Mouse (Mus musculus) fat pad, adult 2 months (tissue): ENCODE results near the gene Galnt14.

Experiments
- DNase-seq: peaks from one replicate; pipeline ENCODE4 v3.0.0-alpha.2; 2011; ENCODE audit warnings: low read depth, low spot score; ENCODE audit errors: extremely low read depth

Galnt14 gene

GRCm38 (mm10) chr17:73514258-73514657 lies 196.0 kb downstream of the Galnt14 start:
- no peak for DNase-seq

GRCm38 (mm10) chr17:73512844-73513243 lies 197.4 kb downstream of the Galnt14 start:
- no peak for DNase-seq

GRCm38 (mm10) chr17:73507804-73508535 lies 202.3 kb downstream of the Galnt14 start:
- no peak for DNase-seq

GRCm38 (mm10) chr17:73504111-73504510 lies 206.1 kb downstream of the Galnt14 start:
- DNase-seq, result no peak

- no peak for DNase-seq
Measured at GRCm38 (mm10) chr17:73502613-73503012, 207.6 kb downstream of the Galnt14 start.

- DNase-seq, result no peak
Measured at GRCm38 (mm10) chr17:73489519-73489918, 220.7 kb downstream of the Galnt14 start.

GRCm38 (mm10) chr17:73487792-73488191 lies 222.5 kb downstream of the Galnt14 start:
- DNase-seq, result no peak

GRCm38 (mm10) chr17:73487380-73487779 lies 222.9 kb downstream of the Galnt14 start:
- no peak for DNase-seq

- peak; percentile 5 for DNase-seq
Measured at GRCm38 (mm10) chr17:73477096-73478076, 232.9 kb downstream of the Galnt14 start.

- no peak for DNase-seq
Measured at GRCm38 (mm10) chr17:73474371-73474770, 235.9 kb downstream of the Galnt14 start.

GRCm38 (mm10) chr17:73473012-73473411 lies 237.2 kb downstream of the Galnt14 start:
- no peak for DNase-seq

- no peak for DNase-seq
Measured at GRCm38 (mm10) chr17:73460874-73461273, 249.4 kb downstream of the Galnt14 start.

- no peak for DNase-seq
Measured at GRCm38 (mm10) chr17:73458741-73459140, 251.5 kb downstream of the Galnt14 start.

GRCm38 (mm10) chr17:73456551-73456950 lies 253.7 kb downstream of the Galnt14 start:
- no peak for DNase-seq

- DNase-seq, result no peak
Measured at GRCm38 (mm10) chr17:73453646-73454045, 256.6 kb downstream of the Galnt14 start.

GRCm38 (mm10) chr17:73452151-73452760 lies 258.0 kb downstream of the Galnt14 start:
- no peak for DNase-seq

- DNase-seq, result no peak
Measured at GRCm38 (mm10) chr17:73449104-73449503, 261.1 kb downstream of the Galnt14 start.
